Comparison of ENCODE assay signal across 25 mouse cellular contexts in genomic region chr16:9335626-9336025, GRCm38 (mm10).
DNase-seq lines count a peak whose midpoint lies in the region; ATAC-seq and TF ChIP-seq lines count a peak whose summit lies in the region.
"Had no signal": no experiment of that assay in that cellular context is flagged by ENCODE, and none has a peak within 500 bp of the region (broad histone marks: within the 10 kb centered on the region; RNA-seq: fewer than 3 reads in every experiment).

No protein-coding gene starts in this region.

- WGBS in forebrain, embryonic 15.5 days = 58% methylated on average over 1 of the region's 1 CpGs
- WGBS in forebrain, embryonic 12.5 days = 92% methylated on average over 1 of the region's 1 CpGs
- 80% methylated on average over 1 of the region's 1 CpGs for WGBS in midbrain, embryonic 14.5 days
- WGBS in midbrain, embryonic 10.5 days = 93% methylated on average over 1 of the region's 1 CpGs
- 81% methylated on average over 1 of the region's 1 CpGs for WGBS in lung, adult 2 months

- peaks cover 11% of the 10 kb centered on the region for H3K4me1 ChIP-seq in forebrain, embryonic 15.5 days
- H3K4me1 ChIP-seq in forebrain, embryonic 12.5 days = no peaks in the 10 kb centered on the region
- H3K4me1 ChIP-seq in midbrain, embryonic 14.5 days (ENCODE audit: control insufficient read depth, insufficient read depth, low read length) = 0 out of 2 replicates have a peak, but pooled peaks cover 4% of the 10 kb centered on the region
- H3K4me1 ChIP-seq in midbrain, embryonic 10.5 days = no peaks in the 10 kb centered on the region
- H3K4me1 ChIP-seq in lung, adult 2 months (ENCODE audit: control insufficient read depth, insufficient read depth, low read length) = no peaks in the 10 kb centered on the region
- H3K4me1 ChIP-seq: embryonic facial prominence, embryonic 15.5 days; hindbrain, embryonic 12.5 days had no signal

- peak; percentile 53 to 69 for DNase-seq in cerebellum, postnatal 10 days
- no peak for DNase-seq in cerebellum, adult 8-10 months
- DNase-seq in midbrain, embryonic 14.5 days = peak; percentile 14
- DNase-seq in midbrain, embryonic 10.5 days (ENCODE audit: low spot score) = no peak
- no peak for DNase-seq in lung, adult 2 months
- DNase-seq: adrenal gland, adult 8-10 months; adrenal gland, postnatal 36 days; B cell, adult 2 months; cerebellum, adult 11 months; cerebellum, adult 9-10 months; embryo, embryonic 11 days; gastrocnemius, adult 2 months; gastrocnemius, postnatal 25 days; heart, postnatal 10 days; heart, postnatal 4 days had no signal

- TF ChIP-seq CTCF in lung, adult 2 months (IDR thresholded peaks at IDR 0.05; ENCODE audit: insufficient read depth, low read length) = no peak

- no peak for TF ChIP-seq POLR2A in lung, adult 2 months (IDR thresholded peaks at IDR 0.05; ENCODE audit: borderline replicate concordance, extremely low read depth, low read depth, low read length)

- peak; percentile 58; the same call in 1 of the 2 replicates for ATAC-seq in forebrain, embryonic 15.5 days (replicated peaks)
- ATAC-seq in forebrain, embryonic 12.5 days (ENCODE audit: low FRiP score) = no peak
- no peak for ATAC-seq in midbrain, embryonic 14.5 days (ENCODE audit: low FRiP score, low TSS enrichment)
- ATAC-seq: CD4-positive, CD25-positive, alpha-beta regulatory T cell, adult 4 months; hindbrain, embryonic 16.5 days; inflammation-experienced regulatory T-cells, adult 6 months; intestine, postnatal 0 days had no signal

- no peak overlapping the region for H3K4me3 ChIP-seq in forebrain, embryonic 15.5 days
- no peak overlapping the region for H3K4me3 ChIP-seq in forebrain, embryonic 12.5 days (replicated peaks)
- no peak overlapping the region for H3K4me3 ChIP-seq in midbrain, embryonic 14.5 days (replicated peaks; ENCODE audit: low read depth, low read length)
- no peak overlapping the region for H3K4me3 ChIP-seq in midbrain, embryonic 10.5 days
- H3K4me3 ChIP-seq in lung, adult 2 months (replicated peaks; ENCODE audit: extremely low read depth, low read depth, low read length) = no peak overlapping the region
- H3K4me3 ChIP-seq: embryonic facial prominence, embryonic 15.5 days; erythroblast, embryonic 14.5 days; gastrocnemius, adult 2 months; hindbrain, embryonic 12.5 days had no signal

- no peaks in the 10 kb centered on the region for H3K27me3 ChIP-seq in forebrain, embryonic 15.5 days
- H3K27me3 ChIP-seq in forebrain, embryonic 12.5 days = no peaks in the 10 kb centered on the region
- H3K27me3 ChIP-seq in midbrain, embryonic 14.5 days (ENCODE audit: control insufficient read depth, insufficient read depth, low read length) = no peaks in the 10 kb centered on the region
- no peaks in the 10 kb centered on the region for H3K27me3 ChIP-seq in midbrain, embryonic 10.5 days (ENCODE audit: low read depth, poor library complexity, severe bottlenecking)
- H3K27me3 ChIP-seq: embryonic facial prominence, embryonic 15.5 days; hindbrain, embryonic 12.5 days had no signal

- no peaks in the 10 kb centered on the region for H3K9me3 ChIP-seq in forebrain, embryonic 15.5 days
- H3K9me3 ChIP-seq in forebrain, embryonic 12.5 days = no peaks in the 10 kb centered on the region
- no peaks in the 10 kb centered on the region for H3K9me3 ChIP-seq in midbrain, embryonic 14.5 days (ENCODE audit: control insufficient read depth, low read length)
- no peaks in the 10 kb centered on the region for H3K9me3 ChIP-seq in midbrain, embryonic 10.5 days (replicated peaks)
- H3K9me3 ChIP-seq: embryonic facial prominence, embryonic 15.5 days; G1E; hindbrain, embryonic 12.5 days had no signal

- H3K36me3 ChIP-seq in forebrain, embryonic 15.5 days = no peaks in the 10 kb centered on the region
- no peaks in the 10 kb centered on the region for H3K36me3 ChIP-seq in forebrain, embryonic 12.5 days (replicated peaks)
- H3K36me3 ChIP-seq in midbrain, embryonic 14.5 days (ENCODE audit: control insufficient read depth, insufficient read depth, low read length) = no peaks in the 10 kb centered on the region
- H3K36me3 ChIP-seq in midbrain, embryonic 10.5 days = no peaks in the 10 kb centered on the region
- H3K36me3 ChIP-seq: embryonic facial prominence, embryonic 15.5 days; G1E; hindbrain, embryonic 12.5 days had no signal

- H3K27ac ChIP-seq in forebrain, embryonic 15.5 days (replicated peaks) = no peak overlapping the region
- no peak overlapping the region for H3K27ac ChIP-seq in forebrain, embryonic 12.5 days
- no peak overlapping the region; the same call in 1 of the 2 replicates for H3K27ac ChIP-seq in midbrain, embryonic 14.5 days (replicated peaks; ENCODE audit: low read depth, low read length)
- H3K27ac ChIP-seq in midbrain, embryonic 10.5 days (replicated peaks) = no peak overlapping the region
- H3K27ac ChIP-seq: embryonic facial prominence, embryonic 15.5 days; gastrocnemius, adult 2 months; hindbrain, embryonic 12.5 days had no signal

- H3K4me2 ChIP-seq in forebrain, embryonic 15.5 days (replicated peaks) = no peak overlapping the region
- H3K4me2 ChIP-seq in forebrain, embryonic 12.5 days = no peak overlapping the region
- H3K4me2 ChIP-seq in midbrain, embryonic 14.5 days (ENCODE audit: low read length) = no peak overlapping the region
- H3K4me2 ChIP-seq: embryonic facial prominence, embryonic 15.5 days; hindbrain, embryonic 12.5 days had no signal

- H3K9ac ChIP-seq in forebrain, embryonic 15.5 days (replicated peaks) = no peak overlapping the region
- H3K9ac ChIP-seq in forebrain, embryonic 12.5 days = no peak overlapping the region
- H3K9ac ChIP-seq in midbrain, embryonic 14.5 days (replicated peaks; ENCODE audit: low read length) = no peak overlapping the region
- H3K9ac ChIP-seq: embryonic facial prominence, embryonic 15.5 days; hindbrain, embryonic 12.5 days had no signal

Comparison
In these comparisons a context has a peak if more than half of its experiments do, and no peak if none do; other contexts are left out.
1. DNase-seq: peak in cerebellum, postnatal 10 days (2 of 2) and midbrain, embryonic 14.5 days (single experiment); none in cerebellum, adult 8-10 months (single experiment), midbrain, embryonic 10.5 days (single experiment) and lung, adult 2 months (single experiment).